Mouse (Mus musculus) MEL (cell line): ENCODE results near the gene Fdx1. TPM values are rescaled to one million over a fixed set of nuclear protein-coding genes. Genes with fewer than 3 reads are reported as not detected.

ENCODE experiments used
- DNase-seq: peaks from one replicate; pipeline ENCODE4 v3.0.0; 2011; ENCODE audit warnings: low read depth, low spot score
- H3K27ac ChIP-seq: 2 replicates; pipeline ENCODE4 v1.5.1; 2012; ENCODE audit warnings: low read depth, mild to moderate bottlenecking, control low read depth, low read length, moderate library complexity; ENCODE audit not compliant: control insufficient read depth
- H3K27me3 ChIP-seq, 2 experiments: fragments of 150-350 bp in 1 of 2; sonication (generic) in 1 of 2; 2 replicates each; pipeline ENCODE4 v1.6.1; 2012; ENCODE audit warnings: low read length in 2 of 2, mild to moderate bottlenecking in 2 of 2, improper control_type of control experiment in 1 of 2, moderate library complexity in 1 of 2; ENCODE audit not compliant: insufficient read depth in 2 of 2, control insufficient read depth in 1 of 2
- H3K36me3 ChIP-seq, 2 experiments: 2 replicates each; pipeline ENCODE4 v1.6.1; 2012 to 2014; ENCODE audit warnings: low read length in 2 of 2, improper control_type of control experiment in 1 of 2, inconsistent platforms in 1 of 2, mild to moderate bottlenecking in 1 of 2; ENCODE audit not compliant: insufficient read depth in 2 of 2, control insufficient read depth in 1 of 2
- H3K4me1 ChIP-seq, 2 experiments: fragments of 150-350 bp in 1 of 2; sonication (generic) in 1 of 2; 2 replicates each; pipeline ENCODE4 v1.6.1; 2012; ENCODE audit warnings: low read length in 2 of 2, improper control_type of control experiment in 1 of 2, mild to moderate bottlenecking in 1 of 2; ENCODE audit not compliant: insufficient read depth in 2 of 2, control insufficient read depth in 1 of 2
- H3K4me3 ChIP-seq, 2 experiments: fragments of 150-350 bp in 1 of 2; sonication (generic) in 1 of 2; 2 replicates each; pipeline ENCODE4 v1.5.1; 2012; ENCODE audit warnings: low read depth in 2 of 2, low read length in 2 of 2, mild to moderate bottlenecking in 2 of 2, moderate library complexity in 2 of 2, control low read depth in 1 of 2, improper control_type of control experiment in 1 of 2; ENCODE audit not compliant: control insufficient read depth in 1 of 2, insufficient read depth in 1 of 2
- H3K79me2 ChIP-seq: 2 replicates; pipeline ENCODE4 v1.6.1; 2012; ENCODE audit warnings: mild to moderate bottlenecking, low read length, moderate library complexity; ENCODE audit not compliant: control insufficient read depth, poor library complexity, insufficient read depth
- H3K9ac ChIP-seq: 2 replicates; pipeline ENCODE4 v1.6.1; 2012; ENCODE audit warnings: low read depth, mild to moderate bottlenecking, control low read depth, low read length, moderate library complexity; ENCODE audit not compliant: control insufficient read depth, poor library complexity, severe bottlenecking
- H3K9me3 ChIP-seq: fragments of 150-350 bp; sonication (generic); replicated peaks from 2 replicates; pipeline ENCODE4 v1.6.1; 2012; ENCODE audit warnings: mild to moderate bottlenecking, low read length, improper control_type of control experiment, moderate library complexity; ENCODE audit not compliant: insufficient read depth
- CHD1 ChIP-seq: IDR thresholded peaks from 2 replicates; pipeline ENCODE4 v1.6.1; 2012; ENCODE audit warnings: low read depth, mild to moderate bottlenecking, inconsistent platforms, low read length, improper control_type of control experiment
- CHD2 ChIP-seq: IDR thresholded peaks from 2 replicates; pipeline ENCODE4 v1.6.1; 2011; ENCODE audit warnings: low read length, improper control_type of control experiment
- E2F4 ChIP-seq: IDR thresholded peaks from 2 replicates; pipeline ENCODE4 v1.6.1; 2011; ENCODE audit warnings: low read depth, low read length, improper control_type of control experiment, borderline replicate concordance
- ELF1 ChIP-seq: IDR thresholded peaks from 2 replicates; pipeline ENCODE4 v1.6.1; 2014; ENCODE audit warnings: low read depth, mild to moderate bottlenecking, inconsistent platforms, low read length, improper control_type of control experiment, moderate library complexity
- HCFC1 ChIP-seq: IDR thresholded peaks from 2 replicates; pipeline ENCODE4 v1.6.1; 2012; ENCODE audit warnings: low read depth, mild to moderate bottlenecking, inconsistent platforms, low read length, improper control_type of control experiment, moderate library complexity
- JUND ChIP-seq: IDR thresholded peaks from 2 replicates; pipeline ENCODE4 v1.6.1; 2011; ENCODE audit warnings: low read depth, mild to moderate bottlenecking, improper control_type of control experiment, low read length
- KAT2A ChIP-seq: conservative IDR thresholded peaks from 2 replicates; pipeline ENCODE4 v1.6.1; 2012; ENCODE audit warnings: low read depth, low read length, improper control_type of control experiment, inconsistent platforms
- MAFK ChIP-seq: IDR thresholded peaks from 2 replicates; pipeline ENCODE4 v1.6.1; 2011; ENCODE audit warnings: low read depth, mild to moderate bottlenecking, low read length, improper control_type of control experiment, borderline replicate concordance
- MAZ ChIP-seq: IDR thresholded peaks from 2 replicates; pipeline ENCODE4 v1.6.1; 2012; ENCODE audit warnings: low read depth, mild to moderate bottlenecking, inconsistent platforms, low read length, improper control_type of control experiment
- MYB ChIP-seq: IDR thresholded peaks from 2 replicates; pipeline ENCODE4 v1.6.1; 2011; ENCODE audit warnings: mild to moderate bottlenecking, low read depth, low read length, improper control_type of control experiment
- POLR2AphosphoS2 ChIP-seq: IDR thresholded peaks from 2 replicates; pipeline ENCODE4 v1.6.1; 2011; ENCODE audit warnings: low read length, improper control_type of control experiment
- RAD21 ChIP-seq: IDR thresholded peaks from 2 replicates; pipeline ENCODE4 v1.6.1; 2011; ENCODE audit warnings: mild to moderate bottlenecking, low read depth, low read length, improper control_type of control experiment
- TAL1 ChIP-seq: IDR thresholded peaks from 2 replicates; pipeline ENCODE4 v1.6.1; 2012; ENCODE audit warnings: mild to moderate bottlenecking, inconsistent platforms, low read length, moderate library complexity, mixed read lengths
- TBP ChIP-seq: IDR thresholded peaks from 2 replicates; pipeline ENCODE4 v1.8.0; 2011; ENCODE audit warnings: low read depth, low read length, improper control_type of control experiment
- TCF12 ChIP-seq: IDR thresholded peaks from 2 replicates; pipeline ENCODE4 v1.6.1; 2014; ENCODE audit warnings: low read depth, mild to moderate bottlenecking, inconsistent platforms, low read length, improper control_type of control experiment, moderate library complexity
- USF1 ChIP-seq: IDR thresholded peaks from 2 replicates; pipeline ENCODE4 v1.6.1; 2014; ENCODE audit warnings: low read depth, mild to moderate bottlenecking, inconsistent platforms, low read length, improper control_type of control experiment, moderate library complexity
- USF2 ChIP-seq, 2 experiments: IDR thresholded peaks; 2 replicates each; pipeline ENCODE4 v1.6.1; 2011 to 2012; ENCODE audit warnings: improper control_type of control experiment in 2 of 2, low read length in 2 of 2, borderline replicate concordance in 1 of 2, inconsistent platforms in 1 of 2, low read depth in 1 of 2, mild to moderate bottlenecking in 1 of 2; ENCODE audit not compliant: insufficient read depth in 1 of 2
- ZC3H11A ChIP-seq: IDR thresholded peaks from 2 replicates; pipeline ENCODE4 v1.6.1; 2012; ENCODE audit warnings: low read depth, mild to moderate bottlenecking, inconsistent platforms, low read length, improper control_type of control experiment
- polyA plus RNA-seq, 2 experiments: library from polyadenylated mRNA; stranded (reverse) in 1 of 2; unstranded in 1 of 2; fragments of >175 nt in 1 of 2; fragments of >200 nt in 1 of 2; gene quantifications; 2 replicates each; pipeline versions ENCODE4 v1.2.1 to v1.2.4; 2012; ENCODE audit warnings: low replicate concordance in 2 of 2, low read depth in 1 of 2; ENCODE audit not compliant: insufficient read length in 2 of 2, insufficient read depth in 1 of 2, missing spikeins in 1 of 2
- total RNA-seq: library from RNA; depleted of rRNA; stranded (reverse); fragments of 300-350 nt; gene quantifications from 2 replicates; pipeline ENCODE4 v1.2.3, GENCODE M21; 2012

The Fdx1 gene
- total and polyA plus RNA-seq, 3 experiments = 39.3 to 40.4 TPM; not detected in 1

- H3K79me2 ChIP-seq = no peaks in the 10 kb centered on the region
- H3K36me3 ChIP-seq = no peaks in the 10 kb centered on the region
- H3K9ac ChIP-seq = no peak overlapping the region
- H3K9me3 ChIP-seq = no peaks in the 10 kb centered on the region
- H3K4me3 ChIP-seq = no peak overlapping the region
- no peak for TF ChIP-seq HCFC1
- TF ChIP-seq TAL1 = no peak
- TF ChIP-seq MAZ = no peak
- TF ChIP-seq CHD1 = no peak
- TF ChIP-seq E2F4 = no peak
- TF ChIP-seq JUND = no peak
- no peak for TF ChIP-seq MYB
- no peak for TF ChIP-seq KAT2A
- no peak for TF ChIP-seq POLR2AphosphoS2
- TF ChIP-seq MAFK = no peak
- TF ChIP-seq USF2 (IDR thresholded peaks at IDR 0.05; ENCODE audit: borderline replicate concordance in 1 of 2, insufficient read depth in 1 of 2, low read depth in 1 of 2, low read length in 2 of 2) = no peak
- TF ChIP-seq USF1 = no peak
- TF ChIP-seq TCF12 = no peak
- no peak for TF ChIP-seq CHD2
- no peak for TF ChIP-seq ZC3H11A
- no peak for TF ChIP-seq TBP
- no peak for DNase-seq
- H3K27me3 ChIP-seq = peaks cover 5 to 12% of the 10 kb centered on the region in 2 experiments
- H3K27ac ChIP-seq = no peak overlapping the region
- H3K4me1 ChIP-seq = no peaks in the 10 kb centered on the region
Measured at GRCm38 (mm10) chr9:51985493-51986099, 22.2 kb upstream of the Fdx1 start.

GRCm38 (mm10) chr9:51981131-51981530, 17.8 kb upstream of the Fdx1 start:
- Histone ChIP-seq H3K27ac (no peak overlapping the region), H3K79me2 (no peaks in the 10 kb centered on the region), H3K36me3 (0 out of 4 replicates have a peak, but pooled peaks cover 0 to 2% of the 10 kb centered on the region in 2 experiments), H3K9me3 (no peaks in the 10 kb centered on the region), H3K4me3 (no peak overlapping the region), H3K9ac (no peak overlapping the region), H3K4me1 (no peaks in the 10 kb centered on the region), H3K27me3 (peaks cover 0 to 7% of the 10 kb centered on the region in 2 experiments; a peak in 3 of 4 replicates)
- no peak for TF ChIP-seq RAD21
- no peak for TF ChIP-seq ELF1
- DNase-seq = no peak
